Mouse (Mus musculus) heart, postnatal 0 days (tissue): Measurements from ENCODE around the gene Pde4d. TPM values are rescaled to one million over a fixed set of nuclear protein-coding genes. Genes with fewer than 3 reads are reported as not detected.

Experiments
- ATAC-seq: fragments of 200-750 bp; cut with Nextera tagmentation; 2 replicates; pipeline ENCODE4 v1.8.0; 2017; ENCODE audit warnings: low read depth, moderate number of reproducible peaks, moderate library complexity; ENCODE audit not compliant: insufficient read depth
- DNase-seq: peaks from one replicate; pipeline ENCODE4 v3.0.0-alpha.2; 2016; ENCODE audit warnings: low spot score
- H3K27ac ChIP-seq: fragments of 300-500 bp; sonication (generic); 2 replicates; pipeline ENCODE4 v1.5.1; 2014; ENCODE audit warnings: low read depth, mild to moderate bottlenecking
- H3K27me3 ChIP-seq: fragments of 300-500 bp; sonication (generic); 2 replicates; pipeline ENCODE4 v1.6.1; 2014; ENCODE audit warnings: low read length, mixed read lengths; ENCODE audit not compliant: control insufficient read depth, insufficient read depth
- H3K36me3 ChIP-seq: fragments of 300-500 bp; sonication (generic); replicated peaks from 2 replicates; pipeline ENCODE4 v1.6.1; 2014; ENCODE audit warnings: low read length, mixed read lengths; ENCODE audit not compliant: control insufficient read depth, insufficient read depth
- H3K4me1 ChIP-seq: fragments of 300-500 bp; sonication (generic); 2 replicates; pipeline ENCODE4 v1.6.1; 2014; ENCODE audit warnings: antibody characterized with exemption; ENCODE audit not compliant: control insufficient read depth, insufficient read depth
- H3K4me2 ChIP-seq: fragments of 300-500 bp; sonication (generic); 2 replicates; pipeline ENCODE4 v1.6.1; 2014; ENCODE audit warnings: low read depth, mild to moderate bottlenecking, low read length, moderate library complexity
- H3K4me3 ChIP-seq: fragments of 300-500 bp; sonication (generic); 2 replicates; pipeline ENCODE4 v1.5.1; 2014; ENCODE audit warnings: low read depth, low read length
- H3K9ac ChIP-seq: fragments of 300-500 bp; sonication (generic); replicated peaks from 2 replicates; pipeline ENCODE4 v1.6.1; 2014; ENCODE audit warnings: low read depth, low read length, mixed read lengths
- H3K9me3 ChIP-seq: fragments of 300-500 bp; sonication (generic); replicated peaks from 2 replicates; pipeline ENCODE4 v1.6.1; 2016; ENCODE audit warnings: low read length; ENCODE audit not compliant: control insufficient read depth
- CTCF ChIP-seq: IDR thresholded peaks from 2 replicates; pipeline ENCODE4 v1.5.1; 2016; ENCODE audit warnings: antibody characterized with exemption, control low read depth, low read depth
- EP300 ChIP-seq: IDR thresholded peaks from 2 replicates; pipeline ENCODE4 v1.6.1; 2016; ENCODE audit warnings: antibody characterized with exemption, low read depth
- WGBS: fragments of 180-500 bp; shearing (Covaris S2); extraction: QIAGEN DNeasy Blood & Tissue Kit; methylation state at CpG from one replicate; pipeline ENCODE4 v1.1.7; 2014; 5-methylcytosine and 5-hydroxymethylcytosine counted together
- polyA plus RNA-seq: library from polyadenylated mRNA; unstranded; fragments of >200 nt; fragmentation: Nextera tagmentation; extraction: Ambion mirVana; gene quantifications from 2 replicates; pipeline ENCODE4 v1.2.1, GENCODE M21; 2015
- total RNA-seq: library from RNA; depleted of rRNA; stranded (reverse); fragments of >200 nt; gene quantifications from 2 replicates; pipeline ENCODE4 v1.2.3, GENCODE M21; 2014; ENCODE audit warnings: low replicate concordance

Pde4d gene
- total and polyA plus RNA-seq, 2 experiments from 2014 or later: 21.9 to 58.0 TPM

GRCm38 (mm10) chr13:109299511-109300250, 849.9 kb downstream of the Pde4d start:
- TF ChIP-seq EP300 (no peak), CTCF (no peak)
- H3K4me2 ChIP-seq: no peak overlapping the region
- H3K27me3 ChIP-seq: no peaks in the 10 kb centered on the region
- peaks cover 13% of the 10 kb centered on the region for H3K4me1 ChIP-seq
- H3K9me3 ChIP-seq: no peaks in the 10 kb centered on the region
- no peak for DNase-seq
- 82% methylated on average over 12 of the region's 12 CpGs for WGBS
- H3K27ac ChIP-seq: no peak overlapping the region
- ATAC-seq: no peak
- H3K9ac ChIP-seq: no peak overlapping the region
- no peaks in the 10 kb centered on the region for H3K36me3 ChIP-seq
- H3K4me3 ChIP-seq: no peak overlapping the region

- no peak for ATAC-seq
- no peak overlapping the region for H3K27ac ChIP-seq
- H3K4me1 ChIP-seq: no peaks in the 10 kb centered on the region
- DNase-seq: no peak
- H3K27me3 ChIP-seq: no peaks in the 10 kb centered on the region
- H3K9me3 ChIP-seq: no peaks in the 10 kb centered on the region
- 79% methylated on average over 7 of the region's 7 CpGs for WGBS
- H3K4me2 ChIP-seq: no peak overlapping the region
- H3K9ac ChIP-seq: no peak overlapping the region
- no peak overlapping the region for H3K4me3 ChIP-seq
- TF ChIP-seq EP300: no peak
- no peaks in the 10 kb centered on the region for H3K36me3 ChIP-seq
Measured at GRCm38 (mm10) chr13:109312542-109312941, 862.8 kb downstream of the Pde4d start.

DNA sequence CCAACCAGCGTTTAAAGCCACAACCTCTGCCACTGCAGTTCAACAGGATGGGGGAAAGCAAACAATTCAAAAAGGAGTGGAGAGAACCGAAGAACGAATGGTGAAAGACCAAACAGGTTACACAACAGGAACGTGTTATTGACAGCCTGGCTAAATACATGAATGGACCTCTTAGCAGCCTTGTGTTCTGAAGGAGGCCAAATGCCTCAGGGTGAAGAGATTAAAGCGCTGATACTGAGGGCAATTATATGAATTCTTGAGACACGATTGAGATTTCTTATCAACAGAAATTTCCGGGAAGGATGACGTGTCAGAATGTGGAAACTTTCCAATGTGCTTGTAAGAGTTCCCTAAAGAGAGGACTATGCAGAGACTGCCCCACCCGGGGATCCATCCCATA, 865.9 kb downstream of the Pde4d start:
- no peaks in the 10 kb centered on the region for H3K36me3 ChIP-seq
- H3K27me3 ChIP-seq: no peaks in the 10 kb centered on the region
- DNase-seq (no peak), ATAC-seq (no peak)
- H3K4me3 ChIP-seq: no peak overlapping the region
- 48% methylated on average over 9 of the region's 9 CpGs for WGBS
- no peaks in the 10 kb centered on the region for H3K9me3 ChIP-seq
- H3K9ac ChIP-seq: no peak overlapping the region
- no peak overlapping the region for H3K4me2 ChIP-seq
- TF ChIP-seq EP300: no peak
- TF ChIP-seq CTCF: no peak
- no peak overlapping the region for H3K27ac ChIP-seq
- H3K4me1 ChIP-seq: no peaks in the 10 kb centered on the region

- no peak for ATAC-seq
- DNase-seq: no peak
- H3K9me3 ChIP-seq: no peaks in the 10 kb centered on the region
- no peak overlapping the region for H3K27ac ChIP-seq
- no peaks in the 10 kb centered on the region for H3K4me1 ChIP-seq
- TF ChIP-seq CTCF (no peak), EP300 (no peak)
- no peak overlapping the region for H3K4me3 ChIP-seq
- no peak overlapping the region for H3K4me2 ChIP-seq
- no peaks in the 10 kb centered on the region for H3K36me3 ChIP-seq
- no peaks in the 10 kb centered on the region for H3K27me3 ChIP-seq
- WGBS: 91% methylated on average over 2 of the region's 2 CpGs
- H3K9ac ChIP-seq: no peak overlapping the region
Measured at GRCm38 (mm10) chr13:109317644-109318043, 867.9 kb downstream of the Pde4d start.

GRCm38 (mm10) chr13:109318434-109318998, 868.8 kb downstream of the Pde4d start:
- Histone ChIP-seq H3K4me2 (no peak overlapping the region), H3K4me1 (no peaks in the 10 kb centered on the region), H3K4me3 (no peak overlapping the region), H3K27me3 (no peaks in the 10 kb centered on the region), H3K9ac (no peak overlapping the region), H3K36me3 (no peaks in the 10 kb centered on the region), H3K27ac (no peak overlapping the region), H3K9me3 (no peaks in the 10 kb centered on the region)
- ATAC-seq (no peak), DNase-seq (no peak)
- no peak for TF ChIP-seq EP300
- no peak for TF ChIP-seq CTCF
- 67% methylated on average over 3 of the region's 3 CpGs for WGBS

GRCm38 (mm10) chr13:109326061-109326460, 876.3 kb downstream of the Pde4d start:
- Histone ChIP-seq H3K4me2 (no peak overlapping the region), H3K4me1 (no peaks in the 10 kb centered on the region), H3K9ac (no peak overlapping the region), H3K9me3 (no peaks in the 10 kb centered on the region), H3K27me3 (no peaks in the 10 kb centered on the region), H3K4me3 (no peak overlapping the region), H3K27ac (no peak overlapping the region), H3K36me3 (no peaks in the 10 kb centered on the region)
- no peak for TF ChIP-seq CTCF
- DNase-seq: no peak
- ATAC-seq: no peak
- 78% methylated on average over 5 of the region's 5 CpGs for WGBS
